Mouse (Mus musculus): Measurements from ENCODE around the gene Pxdc1. TPM values are rescaled to one million over a fixed set of nuclear protein-coding genes. Genes with fewer than 3 reads are reported as not detected.

Pxdc1 gene
- total and polyA plus RNA-seq, 3 experiments, result not detected

GRCm38 (mm10) chr13:34644401-34644800, 8.9 kb downstream of the Pxdc1 start (continued):
- no peak for TF ChIP-seq SIN3A (IDR thresholded peaks at IDR 0.05; ENCODE audit: low read length)

DNA sequence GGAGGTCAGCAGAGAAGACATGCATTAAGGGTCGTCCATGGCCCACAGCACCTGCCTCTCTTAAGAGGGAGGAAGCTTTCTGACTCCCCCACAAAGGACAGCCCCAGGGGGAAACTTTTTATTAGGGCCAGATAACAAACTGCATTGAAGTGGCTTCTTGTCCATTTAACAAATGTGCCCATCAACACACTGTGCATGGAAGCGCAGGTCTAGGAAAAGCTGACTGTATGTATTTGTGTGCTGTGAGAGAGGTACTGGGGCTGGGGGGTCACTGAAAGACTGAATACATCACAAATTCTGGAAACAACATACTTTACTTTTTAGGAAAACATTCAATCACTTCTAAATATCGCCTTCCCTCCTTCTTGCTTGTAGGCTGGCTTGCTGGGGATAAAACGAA, 9.4 kb downstream of the Pxdc1 start:
- Histone ChIP-seq H3K4me3 (ENCODE audit: control insufficient read depth in 1 of 2, insufficient read depth in 1 of 2, low read depth in 2 of 2, low read length in 2 of 2) (no peak overlapping the region), H3K9me3 (replicated peaks; ENCODE audit: insufficient read depth, low read length) (no peaks in the 10 kb centered on the region), H3K4me1 (ENCODE audit: control insufficient read depth in 1 of 2, insufficient read depth in 2 of 2, low read length in 2 of 2) (no peaks in the 10 kb centered on the region), H3K79me2 (ENCODE audit: control insufficient read depth, insufficient read depth, low read length, poor library complexity) (no peaks in the 10 kb centered on the region), H3K27ac (ENCODE audit: control insufficient read depth, low read depth, low read length) (no peak overlapping the region), H3K9ac (ENCODE audit: control insufficient read depth, low read depth, low read length, poor library complexity, severe bottlenecking) (no peak overlapping the region), H3K36me3 (ENCODE audit: control insufficient read depth in 1 of 2, insufficient read depth in 2 of 2, low read length in 2 of 2) (no peaks in the 10 kb centered on the region), H3K27me3 (ENCODE audit: control insufficient read depth in 1 of 2, insufficient read depth in 2 of 2, low read length in 2 of 2) (peaks cover 0 to 2% of the 10 kb centered on the region in 2 experiments; a peak in 3 of 4 replicates)
- DNase-seq (ENCODE audit: low read depth, low spot score), result no peak
- TF ChIP-seq GATA1 (IDR thresholded peaks at IDR 0.05; ENCODE audit: low read depth, low read length), result no peak
- no peak for TF ChIP-seq BHLHE40 (IDR thresholded peaks at IDR 0.05; ENCODE audit: borderline replicate concordance, low read depth, low read length)
- no peak for TF ChIP-seq MEF2A (IDR thresholded peaks at IDR 0.05; ENCODE audit: extremely low read depth, insufficient replicate concordance, low read depth, low read length, poor library complexity, severe bottlenecking)
- no peak for TF ChIP-seq CTCF (IDR thresholded peaks at IDR 0.05 in 2 of 3, conservative IDR thresholded peaks at IDR 0.05 in 1 of 3; ENCODE audit: control insufficient read depth in 1 of 3, insufficient read depth in 1 of 3, low read depth in 2 of 3, low read length in 3 of 3, poor library complexity in 1 of 3, severe bottlenecking in 1 of 3)
- TF ChIP-seq NRF1 (IDR thresholded peaks at IDR 0.05; ENCODE audit: insufficient read depth, low read depth, low read length, poor library complexity, severe bottlenecking), result no peak
- TF ChIP-seq MAX (IDR thresholded peaks at IDR 0.05; ENCODE audit: low read length), result no peak
- no peak for TF ChIP-seq ZNF384 (IDR thresholded peaks at IDR 0.05; ENCODE audit: low read depth, low read length)
- no peak for TF ChIP-seq POLR2A (IDR thresholded peaks at IDR 0.05; ENCODE audit: control insufficient read depth in 1 of 2, insufficient read depth in 1 of 2, low read depth in 1 of 2, low read length in 2 of 2, poor library complexity in 1 of 2)
- no peak for TF ChIP-seq ZMIZ1 (IDR thresholded peaks at IDR 0.05; ENCODE audit: low read depth, low read length)
- no peak for TF ChIP-seq NELFE (IDR thresholded peaks at IDR 0.05; ENCODE audit: low read depth, low read length)
- TF ChIP-seq GABPA (IDR thresholded peaks at IDR 0.05; ENCODE audit: low read depth, low read length), result no peak
- TF ChIP-seq MYC (IDR thresholded peaks at IDR 0.05; ENCODE audit: low read depth, low read length), result no peak
- TF ChIP-seq TBP (IDR thresholded peaks at IDR 0.05; ENCODE audit: low read depth, low read length), result no peak

GRCm38 (mm10) chr13:34642941-34643875, 10.1 kb downstream of the Pxdc1 start:
- Histone ChIP-seq H3K9me3 (replicated peaks; ENCODE audit: insufficient read depth, low read length) (no peaks in the 10 kb centered on the region), H3K4me1 (ENCODE audit: control insufficient read depth in 1 of 2, insufficient read depth in 2 of 2, low read length in 2 of 2) (no peaks in the 10 kb centered on the region), H3K36me3 (ENCODE audit: control insufficient read depth in 1 of 2, insufficient read depth in 2 of 2, low read length in 2 of 2) (no peaks in the 10 kb centered on the region), H3K27ac (ENCODE audit: control insufficient read depth, low read depth, low read length) (no peak overlapping the region), H3K27me3 (ENCODE audit: control insufficient read depth in 1 of 2, insufficient read depth in 2 of 2, low read length in 2 of 2) (peaks cover 0 to 2% of the 10 kb centered on the region in 2 experiments; a peak in 3 of 4 replicates), H3K9ac (ENCODE audit: control insufficient read depth, low read depth, low read length, poor library complexity, severe bottlenecking) (no peak overlapping the region), H3K4me3 (ENCODE audit: control insufficient read depth in 1 of 2, insufficient read depth in 1 of 2, low read depth in 2 of 2, low read length in 2 of 2) (no peak overlapping the region), H3K79me2 (ENCODE audit: control insufficient read depth, insufficient read depth, low read length, poor library complexity) (no peaks in the 10 kb centered on the region)
- DNase-seq (ENCODE audit: low read depth, low spot score), result peak; percentile 62
- TF ChIP-seq GABPA (IDR thresholded peaks at IDR 0.05; ENCODE audit: low read depth, low read length), result no peak
- no peak for TF ChIP-seq MYC (IDR thresholded peaks at IDR 0.05; ENCODE audit: low read depth, low read length)
- peak; percentile 67 to 96 (median 96) for TF ChIP-seq CTCF (IDR thresholded peaks at IDR 0.05 in 2 of 3, conservative IDR thresholded peaks at IDR 0.05 in 1 of 3; ENCODE audit: control insufficient read depth in 1 of 3, insufficient read depth in 1 of 3, low read depth in 2 of 3, low read length in 3 of 3, poor library complexity in 1 of 3, severe bottlenecking in 1 of 3)
- no peak for TF ChIP-seq SIN3A (IDR thresholded peaks at IDR 0.05; ENCODE audit: low read length)
- TF ChIP-seq MYB (IDR thresholded peaks at IDR 0.05; ENCODE audit: low read depth, low read length), result no peak
- TF ChIP-seq CHD2 (IDR thresholded peaks at IDR 0.05; ENCODE audit: low read length), result no peak
- TF ChIP-seq ZKSCAN1 (IDR thresholded peaks at IDR 0.05; ENCODE audit: low read depth, low read length), result no peak
- TF ChIP-seq NELFE (IDR thresholded peaks at IDR 0.05; ENCODE audit: low read depth, low read length), result no peak
- no peak for TF ChIP-seq GATA1 (IDR thresholded peaks at IDR 0.05; ENCODE audit: low read depth, low read length)
- TF ChIP-seq ZC3H11A (IDR thresholded peaks at IDR 0.05; ENCODE audit: low read depth, low read length), result peak; percentile 95
- no peak for TF ChIP-seq EP300 (IDR thresholded peaks at IDR 0.05; ENCODE audit: low read depth in 1 of 2, low read length in 2 of 2)
- no peak for TF ChIP-seq HCFC1 (IDR thresholded peaks at IDR 0.05; ENCODE audit: low read depth, low read length)
- no peak for TF ChIP-seq E2F4 (IDR thresholded peaks at IDR 0.05; ENCODE audit: borderline replicate concordance, low read depth, low read length)
- peak; percentile 99 for TF ChIP-seq RAD21 (IDR thresholded peaks at IDR 0.05; ENCODE audit: low read depth, low read length)
- TF ChIP-seq RCOR1 (IDR thresholded peaks at IDR 0.05; ENCODE audit: low read depth, low read length), result no peak
- TF ChIP-seq MAZ (IDR thresholded peaks at IDR 0.05; ENCODE audit: low read depth, low read length), result no peak
- no peak for TF ChIP-seq USF1 (IDR thresholded peaks at IDR 0.05; ENCODE audit: low read depth, low read length)
- TF ChIP-seq POLR2A (IDR thresholded peaks at IDR 0.05; ENCODE audit: control insufficient read depth in 1 of 2, insufficient read depth in 1 of 2, low read depth in 1 of 2, low read length in 2 of 2, poor library complexity in 1 of 2), result no peak
- no peak for TF ChIP-seq UBTF (IDR thresholded peaks at IDR 0.05; ENCODE audit: borderline replicate concordance, insufficient read depth, low read depth, low read length)
